Mouse (Mus musculus) cerebellum, adult (tissue): ENCODE measurements around the gene Pla2g16.

Experiments used
- ATAC-seq: cut with Nextera tagmentation; 2 replicates; pipeline ENCODE4 v1.9.2; 2017; ENCODE audit warnings: mild to moderate bottlenecking, moderate library complexity, mixed read lengths; ENCODE audit not compliant: insufficient number of reproducible peaks, low FRiP score, low TSS enrichment

The Pla2g16 gene

DNA sequence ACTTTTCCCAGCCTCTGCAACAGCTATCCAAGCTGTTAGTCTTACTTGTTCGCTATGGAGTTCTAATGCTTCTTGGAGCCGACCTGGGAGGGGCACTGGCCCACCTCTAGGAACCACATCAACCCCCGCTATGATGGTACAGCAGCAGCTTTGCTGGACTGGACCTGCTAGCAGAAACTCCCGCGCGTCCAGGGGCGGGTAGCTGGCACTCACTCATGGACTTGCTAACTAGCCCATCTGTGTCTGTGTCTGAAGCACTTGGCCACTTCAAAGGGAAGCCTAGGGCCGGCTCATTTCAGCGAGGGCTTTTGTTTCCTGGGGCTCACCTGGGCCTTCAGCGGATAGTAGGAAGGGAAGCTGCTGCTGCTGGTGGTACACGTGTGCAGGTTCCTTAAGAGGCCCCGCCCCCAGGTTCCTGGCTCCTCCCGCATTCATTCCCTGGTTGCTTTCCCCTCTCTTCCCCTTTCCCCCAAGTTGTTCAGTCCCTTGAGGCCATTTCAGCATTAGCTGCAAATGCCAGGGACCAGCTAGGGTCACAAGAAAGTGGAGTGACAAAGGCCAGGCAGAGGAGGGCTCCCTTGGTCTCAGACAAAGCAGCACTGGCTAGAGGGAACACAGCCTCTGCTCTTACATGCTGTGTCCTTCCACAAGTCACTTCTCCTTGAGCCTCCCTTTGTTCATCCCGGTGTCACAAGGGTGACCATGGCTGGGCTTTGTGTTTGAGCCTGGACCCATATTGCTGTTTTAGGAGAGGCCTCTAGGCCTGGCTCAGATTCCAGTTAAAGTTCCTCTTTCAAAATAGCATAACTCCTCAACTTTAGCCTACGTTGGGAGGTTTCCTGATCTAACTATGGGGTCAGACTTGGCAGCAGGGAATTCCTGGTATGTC lies 49.8 kb downstream of the Pla2g16 start, which contains the start of gene Lgals12:
Gene Lgals12, minus strand, starts transcription at position 393 of the 889 bp plus-strand sequence.
- no peak for ATAC-seq

DNA sequence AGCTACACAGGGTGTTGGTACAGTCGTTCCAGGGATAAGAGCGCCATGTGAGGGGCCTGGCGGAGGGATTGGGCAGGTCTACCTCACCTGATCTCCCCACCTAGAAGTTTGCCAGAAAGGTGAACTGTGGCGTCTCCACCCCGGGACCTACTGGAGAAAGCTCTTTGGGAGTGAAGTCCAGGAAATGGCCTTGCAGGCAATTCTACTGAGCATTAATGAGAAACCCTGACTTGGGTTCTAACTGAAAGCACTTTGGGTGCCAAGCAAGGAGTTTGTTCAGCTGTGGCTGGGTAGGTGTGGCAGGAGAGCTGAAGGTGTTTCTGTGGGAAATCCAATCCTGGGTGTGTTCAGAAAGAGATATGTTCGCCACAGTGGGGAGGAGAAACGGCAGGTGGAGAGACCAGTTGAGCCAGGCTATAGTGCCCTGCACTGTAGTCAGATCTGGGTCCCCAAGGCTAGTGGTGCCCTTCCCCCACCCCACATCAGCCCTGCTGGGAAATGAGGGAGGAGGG lies 50.5 kb downstream of the Pla2g16 start:
- ATAC-seq: no peak

DNA sequence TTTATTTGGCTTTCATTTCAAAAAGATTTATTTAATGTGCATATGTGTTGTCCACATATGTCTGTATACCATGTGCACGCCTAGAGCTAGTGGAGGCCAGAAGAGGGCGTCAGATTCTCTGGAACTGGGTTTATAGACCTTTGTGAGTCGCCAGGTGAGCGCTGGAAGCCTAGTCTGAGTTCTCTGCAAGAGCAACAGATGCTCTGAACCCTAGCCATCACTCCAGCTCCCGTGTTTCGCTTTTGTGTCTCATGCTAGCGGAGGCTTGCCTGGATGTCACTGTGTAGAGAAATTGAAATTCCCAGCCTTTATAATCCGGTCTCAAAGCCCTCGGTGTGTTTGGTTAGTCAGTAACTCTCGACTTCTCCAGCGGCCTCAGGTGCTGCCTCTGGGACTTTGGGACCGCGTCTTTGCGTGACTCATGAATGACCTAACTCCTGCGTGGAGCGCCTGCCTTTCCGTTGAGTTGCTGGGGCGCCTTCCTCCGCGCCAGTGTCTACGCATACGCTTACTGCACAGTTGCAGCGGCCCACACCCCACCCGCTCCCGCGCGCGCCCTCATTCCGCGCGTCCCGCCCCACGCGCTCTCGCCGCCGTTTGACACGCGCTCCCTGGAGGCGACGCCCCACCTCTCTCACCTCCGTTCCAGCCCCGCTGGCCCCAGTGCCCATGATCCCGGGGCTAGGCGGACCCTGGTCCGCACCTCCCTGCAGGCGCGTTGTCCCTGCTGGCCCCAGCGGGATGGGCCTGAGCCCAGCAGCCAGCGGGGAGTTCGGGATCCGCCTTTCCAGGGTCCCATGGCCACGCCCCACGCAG lies 54.9 kb downstream of the Pla2g16 start, which contains the start of gene Hrasls5:
Gene Hrasls5, plus strand, starts transcription at position 600 of the 816 bp plus-strand sequence.
- no peak for ATAC-seq

DNA sequence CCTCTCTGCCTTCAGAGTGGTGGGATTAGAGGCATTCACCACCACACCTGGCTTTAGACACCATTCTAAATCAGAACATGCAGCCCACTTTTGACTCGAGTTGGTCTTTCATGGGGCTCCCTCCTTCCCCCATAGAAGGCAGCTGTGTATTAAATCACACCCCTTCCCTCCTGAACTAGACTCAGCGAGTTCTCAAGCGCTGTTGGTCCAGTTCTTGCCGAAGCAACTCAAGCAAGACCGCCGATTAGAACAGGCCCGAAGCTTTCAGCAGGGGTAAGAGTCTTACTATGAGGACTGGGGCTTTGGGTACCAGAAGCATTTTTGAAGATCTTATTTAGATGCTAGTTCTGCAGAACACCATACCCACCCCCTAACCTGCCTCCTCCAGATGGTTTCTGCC lies 55.9 kb downstream of the Pla2g16 start:
- no peak for ATAC-seq

DNA sequence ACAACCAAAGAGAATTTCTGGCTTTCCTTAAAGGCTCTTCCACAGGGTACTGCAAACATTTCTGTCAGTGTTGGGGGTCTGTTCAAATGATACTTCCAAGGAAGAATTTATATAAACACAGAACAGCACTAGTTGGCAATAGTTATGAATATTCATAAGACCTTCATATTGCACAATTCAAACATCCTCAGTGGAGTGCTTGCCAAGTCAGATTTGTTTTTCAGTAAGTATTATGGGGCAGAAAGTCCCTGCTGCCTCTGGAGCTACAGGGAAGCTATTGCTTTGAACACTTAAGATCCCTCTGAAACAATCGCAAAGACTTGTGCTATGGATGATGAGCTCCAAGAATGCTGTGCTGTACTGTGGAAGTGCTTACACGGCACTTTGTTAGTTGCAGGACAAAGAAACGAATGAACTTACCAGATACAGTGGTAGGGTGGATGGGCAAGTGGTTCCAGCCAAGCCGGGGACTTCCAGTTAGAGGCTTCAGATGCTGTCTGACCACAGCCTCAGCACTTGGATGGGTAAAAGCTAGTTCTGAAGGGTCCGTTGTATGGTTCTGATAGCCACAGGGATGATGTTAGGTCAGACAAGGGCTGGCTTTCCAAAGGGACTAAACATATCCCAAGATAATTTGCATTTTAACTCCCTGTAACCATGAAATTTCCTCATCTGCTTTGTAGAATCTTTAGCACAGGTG lies 59.1 kb downstream of the Pla2g16 start:
- no peak for ATAC-seq

DNA sequence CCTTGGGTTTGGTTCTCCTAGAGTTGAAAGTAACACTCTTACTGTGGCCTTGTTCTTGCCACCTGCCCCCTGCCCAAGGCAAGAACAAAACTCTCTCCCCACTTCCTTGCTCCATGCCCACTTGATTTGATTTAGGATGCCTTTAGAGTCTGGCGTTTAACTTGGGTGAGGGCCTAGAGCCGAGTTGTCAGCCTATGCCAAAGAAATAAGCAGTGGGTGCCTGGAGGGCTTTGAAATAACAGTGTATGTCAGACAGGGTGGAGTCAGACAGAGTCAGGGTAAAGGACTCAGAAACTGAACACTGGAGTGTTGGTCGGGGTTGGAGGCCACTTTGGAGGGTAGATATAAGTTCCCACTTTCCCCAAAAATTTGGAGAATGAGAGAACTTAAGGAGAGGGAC lies 59.8 kb downstream of the Pla2g16 start:
- no peak for ATAC-seq

DNA sequence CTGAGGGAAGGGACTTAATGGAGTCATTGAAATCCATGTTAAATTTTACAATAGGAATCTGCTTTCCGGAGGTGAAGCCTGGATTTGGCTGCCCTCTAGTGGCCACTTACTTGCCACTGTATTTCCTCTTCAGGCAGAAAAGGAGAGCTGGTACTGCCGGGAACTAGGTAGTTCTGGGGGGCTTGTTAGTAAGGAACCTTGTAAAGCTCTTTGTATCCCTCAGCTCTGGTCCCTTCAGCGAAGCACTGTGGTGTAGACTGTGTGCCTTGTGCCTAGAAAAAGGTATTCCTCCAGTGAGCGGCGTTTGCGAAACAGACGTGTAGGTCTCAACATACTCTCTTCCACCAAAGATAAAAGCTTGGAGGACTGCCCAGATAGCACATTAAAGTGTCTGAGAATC lies 60.4 kb downstream of the Pla2g16 start:
- no peak for ATAC-seq

DNA sequence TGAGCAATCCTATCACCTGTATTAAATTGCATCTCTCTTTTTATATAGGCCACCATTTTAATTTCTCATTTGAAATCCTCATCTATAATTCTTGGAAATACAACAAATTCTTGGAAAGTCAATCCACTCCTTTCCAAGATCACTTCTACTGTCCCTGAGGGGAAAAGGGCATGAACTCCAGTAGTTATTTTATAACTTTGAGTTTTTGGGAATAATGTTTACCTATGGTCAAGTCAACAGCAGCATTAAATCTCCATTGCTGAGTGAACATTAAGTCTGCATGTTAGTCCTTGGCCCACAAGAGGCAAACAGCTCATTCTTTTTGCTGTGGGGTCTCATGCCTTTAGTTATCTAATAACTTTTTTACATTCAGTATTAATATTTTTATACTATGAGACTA lies 75.8 kb downstream of the Pla2g16 start:
- no peak for ATAC-seq

DNA sequence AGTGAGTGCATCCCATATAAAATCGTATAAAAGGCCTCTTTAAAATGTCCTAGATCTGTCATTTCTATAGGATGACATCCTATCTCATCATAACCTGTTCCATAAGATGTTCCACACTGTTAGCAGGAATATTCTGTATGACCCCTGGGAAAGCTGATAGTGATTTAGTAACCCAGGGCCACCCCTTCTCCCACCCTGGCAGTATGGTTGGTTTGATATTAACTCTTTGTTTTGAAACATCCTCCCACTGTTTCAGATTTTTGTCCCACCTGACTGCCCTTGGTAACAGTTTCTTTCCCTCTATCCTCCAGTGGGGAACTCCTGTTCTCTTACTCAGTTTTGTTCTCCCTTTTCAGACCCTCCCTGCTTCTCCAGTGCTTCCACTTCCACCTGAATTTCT lies 76.5 kb downstream of the Pla2g16 start:
- ATAC-seq: no peak
